Mouse (Mus musculus) cortical plate, adult 2 months (tissue): ENCODE results near the gene Lmcd1. TPM values are rescaled to one million over a fixed set of nuclear protein-coding genes. Genes with fewer than 3 reads are reported as not detected.
"Not testable (repeated sequence)": the region's sequence is repeated elsewhere in the genome, so short reads cannot be mapped to it uniquely, and the experiment has no call there.

Experiments
- H3K27ac ChIP-seq: fragments of 200-500 bp; 2 replicates; pipeline ENCODE4 v1.5.1; 2012; ENCODE audit warnings: low read length, control low read depth, inconsistent platforms; ENCODE audit not compliant: insufficient read depth
- H3K4me1 ChIP-seq: fragments of 200-500 bp; 2 replicates; pipeline ENCODE4 v1.6.1; 2011; ENCODE audit warnings: low read length; ENCODE audit not compliant: control insufficient read depth, insufficient read depth
- H3K4me3 ChIP-seq: fragments of 200-500 bp; 2 replicates; pipeline ENCODE4 v1.5.1; 2011; ENCODE audit warnings: mild to moderate bottlenecking, low read length, control low read depth; ENCODE audit not compliant: insufficient read depth
- CTCF ChIP-seq: fragments of 200-500 bp; IDR thresholded peaks from 2 replicates; pipeline ENCODE4 v1.5.1; 2011; ENCODE audit warnings: mild to moderate bottlenecking, control low read depth, low read length; ENCODE audit not compliant: insufficient read depth; ENCODE audit errors: extremely low read depth
- POLR2A ChIP-seq: fragments of 200-500 bp; IDR thresholded peaks from 2 replicates; pipeline ENCODE4 v1.6.1; 2011; ENCODE audit warnings: mild to moderate bottlenecking, low read length, control low read depth; ENCODE audit not compliant: insufficient read depth; ENCODE audit errors: extremely low read depth
- polyA plus RNA-seq: library from polyadenylated mRNA; depleted of rRNA; stranded (reverse); fragments of >200 nt; gene quantifications from 2 replicates; pipeline ENCODE4 v1.2.3, GENCODE M21; 2012; rRNA removed

Lmcd1 gene
- 8.3 and 9.3 TPM in 2 replicates for polyA plus RNA-seq

DNA sequence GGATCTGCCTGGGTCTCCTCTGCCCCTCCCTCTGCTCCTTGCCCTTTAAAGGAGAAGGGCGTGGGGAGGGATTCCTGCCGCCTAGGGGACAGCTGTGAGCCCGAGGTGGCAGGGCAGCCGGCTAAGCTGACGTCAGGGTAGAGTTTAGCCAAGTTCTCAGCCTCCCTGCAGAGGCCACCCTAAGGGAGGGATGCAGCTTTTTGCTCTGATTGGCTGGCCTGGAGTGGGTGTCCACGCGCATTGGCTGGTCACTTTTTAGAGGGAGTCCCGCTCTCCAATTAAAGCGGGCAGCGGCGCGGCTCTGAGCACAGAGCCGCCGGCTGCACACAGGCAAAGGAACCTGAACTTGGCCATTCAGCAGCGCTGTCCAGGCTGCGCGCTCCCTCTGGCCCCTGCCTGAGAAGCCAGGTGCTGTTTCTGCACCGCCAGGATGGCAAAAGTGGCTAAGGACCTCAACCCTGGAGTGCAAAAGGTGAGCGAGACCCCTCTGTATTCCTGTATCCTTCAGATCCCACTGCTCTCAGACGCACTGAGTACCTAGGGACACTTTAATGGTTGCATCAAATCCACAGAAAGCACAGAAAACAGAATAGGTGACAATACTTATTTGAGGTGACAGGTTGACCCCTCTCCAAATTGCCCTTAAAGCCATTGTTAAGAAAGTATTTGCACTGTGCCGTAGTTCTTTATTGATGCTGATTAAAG lies at the start of gene Lmcd1:
TSS of gene Lmcd1 (plus strand) at position 258 of the 705 bp plus-strand sequence.
- Histone ChIP-seq H3K27ac (no peak within 1 kb of the TSS), H3K4me3 (peak within 1 kb of the TSS; percentile 39), H3K4me1 (peaks cover 4% of the 10 kb centered on the region; the same call in 1 of the 2 replicates)
- TF ChIP-seq CTCF: no peak
- peak; percentile 52; the same call in 1 of the 2 replicates for TF ChIP-seq POLR2A

DNA sequence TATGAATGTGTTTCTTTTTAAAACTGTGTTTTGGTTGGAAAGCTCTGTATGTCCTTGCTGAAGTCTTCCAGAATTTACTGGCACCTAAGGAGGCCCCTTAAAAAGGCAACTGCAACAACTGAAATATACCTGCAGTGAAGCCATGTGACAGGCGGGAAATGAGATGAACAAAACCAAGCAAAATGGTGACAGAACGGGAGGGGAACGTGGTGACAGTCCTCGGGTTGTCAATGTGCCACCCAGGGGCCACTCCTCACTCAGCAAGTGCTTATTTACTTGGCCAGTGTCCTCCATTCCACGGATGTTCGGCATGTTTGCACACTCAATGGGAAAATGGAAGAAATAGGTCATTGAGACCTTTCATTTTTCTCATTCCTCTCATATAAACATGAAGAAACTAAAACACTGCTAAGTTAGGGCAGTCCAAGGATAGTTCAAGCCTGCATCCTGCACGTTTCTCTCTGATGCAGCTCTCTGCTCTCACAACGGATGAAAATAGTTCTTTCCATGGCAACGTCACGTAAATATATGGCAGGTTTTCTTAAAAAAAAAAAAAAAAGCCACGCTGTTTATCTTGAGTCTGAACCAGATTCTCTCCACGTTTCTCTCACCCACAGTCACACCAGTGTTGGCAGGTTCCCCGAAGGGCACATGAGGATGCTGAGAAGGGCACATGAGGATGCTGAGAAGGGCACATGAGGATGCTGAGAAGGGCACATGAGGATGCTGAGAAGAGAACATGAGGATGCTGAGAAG lies 49.5 kb upstream of the Lmcd1 start:
- Histone ChIP-seq H3K27ac (no peak overlapping the region), H3K4me3 (no peak overlapping the region), H3K4me1 (peaks cover 3% of the 10 kb centered on the region)
- TF ChIP-seq POLR2A (no peak), CTCF (no peak)

DNA sequence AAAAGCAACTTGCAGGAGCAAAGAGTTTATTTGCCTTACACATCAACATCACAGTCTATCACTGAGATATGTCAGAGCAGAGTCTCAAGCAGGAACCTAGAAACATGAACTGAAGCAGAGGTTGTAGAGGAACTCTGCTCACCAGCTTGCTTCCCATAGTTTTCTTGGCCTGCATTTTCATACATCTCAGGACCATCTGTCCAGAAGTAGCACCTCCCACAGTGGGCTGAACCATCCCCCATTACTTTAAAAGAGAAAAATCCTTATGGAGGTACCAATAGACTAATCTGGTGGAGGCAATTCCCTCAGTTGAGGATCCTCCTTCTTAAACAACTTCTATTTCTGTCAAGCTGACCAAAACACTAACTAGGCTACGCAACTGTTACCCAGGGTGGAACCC lies 36.8 kb upstream of the Lmcd1 start:
- H3K27ac ChIP-seq: no peak overlapping the region
- H3K4me1 ChIP-seq: no peaks in the 10 kb centered on the region
- H3K4me3 ChIP-seq: no peak overlapping the region
- TF ChIP-seq CTCF (no peak), POLR2A (no peak)

DNA sequence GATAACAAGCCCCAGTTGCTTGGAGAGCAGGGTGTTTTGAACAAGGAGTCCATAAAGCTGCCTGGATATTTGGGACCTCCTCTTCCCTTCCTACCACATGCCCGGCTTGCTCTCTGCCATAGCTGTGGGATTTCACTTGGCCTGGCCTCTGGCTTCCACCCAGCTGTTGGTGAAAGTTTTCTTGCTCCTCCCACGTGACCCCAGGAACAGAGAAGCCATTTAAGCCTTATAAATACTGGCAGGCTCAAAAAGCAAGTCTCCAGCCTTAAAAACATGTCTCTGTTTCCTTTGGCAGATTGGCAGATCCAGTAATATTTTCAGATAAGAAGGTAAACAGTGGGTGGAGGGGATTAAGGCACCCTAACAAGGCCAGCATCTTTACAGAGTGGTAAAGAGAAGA lies 31.3 kb upstream of the Lmcd1 start:
- Histone ChIP-seq H3K4me3 (no peak overlapping the region), H3K27ac (no peak overlapping the region), H3K4me1 (no peaks in the 10 kb centered on the region; the same call in 1 of the 2 replicates)
- TF ChIP-seq POLR2A: no peak
- no peak for TF ChIP-seq CTCF

DNA sequence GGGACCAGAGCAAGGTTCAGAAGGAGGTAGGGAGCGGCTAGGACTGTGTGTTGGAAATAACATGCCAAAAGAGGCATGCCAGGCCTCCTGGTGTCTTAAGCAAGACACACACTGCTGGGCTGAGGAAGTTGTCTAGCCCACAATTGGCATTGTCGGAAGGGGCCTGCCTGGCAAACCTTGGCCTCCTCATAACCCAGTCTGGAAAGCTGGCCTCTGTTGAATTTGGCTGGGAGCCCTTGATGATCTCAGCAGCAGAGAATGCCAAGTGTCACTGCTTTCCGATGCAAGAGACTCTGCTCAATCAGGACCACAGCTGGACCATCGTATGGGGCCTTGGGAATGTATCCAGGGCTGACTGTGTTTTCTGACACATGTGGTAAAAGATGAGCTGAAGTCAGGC lies 27.9 kb upstream of the Lmcd1 start:
- Histone ChIP-seq H3K4me1 (no peaks in the 10 kb centered on the region; the same call in 1 of the 2 replicates), H3K4me3 (no peak overlapping the region), H3K27ac (no peak overlapping the region)
- TF ChIP-seq POLR2A (no peak), CTCF (no peak)

DNA sequence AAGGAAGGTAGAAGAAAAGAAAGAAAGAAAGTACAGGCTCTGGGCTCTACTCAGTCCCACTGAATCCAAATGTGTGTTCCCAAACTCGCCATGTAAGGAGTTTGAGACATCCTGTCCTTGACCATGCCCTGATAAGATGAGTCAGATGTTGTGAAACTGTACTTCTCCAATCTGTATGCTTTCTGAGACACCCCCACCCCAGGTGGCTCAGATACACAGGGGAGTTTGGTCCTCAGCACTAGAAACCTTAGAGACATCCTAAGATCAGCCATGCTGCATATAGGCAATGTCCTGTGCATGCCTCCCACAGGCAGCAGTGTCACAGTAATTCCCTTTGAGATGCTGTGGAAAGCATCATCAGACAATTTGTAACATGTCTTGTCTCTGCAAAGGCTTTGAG lies 26.9 kb upstream of the Lmcd1 start:
- H3K27ac ChIP-seq: no peak overlapping the region
- TF ChIP-seq CTCF: no peak
- no peak for TF ChIP-seq POLR2A
- no peak overlapping the region for H3K4me3 ChIP-seq
- H3K4me1 ChIP-seq: no peaks in the 10 kb centered on the region; the same call in 1 of the 2 replicates

DNA sequence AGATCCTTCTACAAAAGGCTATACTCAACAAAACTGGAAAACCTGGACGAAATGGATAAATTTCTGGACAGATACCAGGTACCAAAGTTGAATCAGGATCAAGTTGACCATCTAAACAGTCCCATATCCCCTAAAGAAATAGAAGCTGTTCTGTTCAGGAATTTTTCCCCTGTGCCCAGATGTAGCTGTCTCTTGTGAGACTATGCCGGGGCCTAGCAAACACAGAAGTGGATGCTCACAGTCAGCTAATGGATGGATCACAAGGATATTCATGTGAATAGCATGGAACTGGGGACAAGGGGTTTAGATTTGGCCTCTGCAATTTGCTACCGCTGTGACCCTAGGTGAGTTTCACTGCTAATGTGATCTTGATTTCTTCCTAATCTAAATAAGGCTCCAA lies 19.6 kb upstream of the Lmcd1 start:
- H3K27ac ChIP-seq, H3K4me3 ChIP-seq, H3K4me1 ChIP-seq: not testable (repeated sequence)

DNA sequence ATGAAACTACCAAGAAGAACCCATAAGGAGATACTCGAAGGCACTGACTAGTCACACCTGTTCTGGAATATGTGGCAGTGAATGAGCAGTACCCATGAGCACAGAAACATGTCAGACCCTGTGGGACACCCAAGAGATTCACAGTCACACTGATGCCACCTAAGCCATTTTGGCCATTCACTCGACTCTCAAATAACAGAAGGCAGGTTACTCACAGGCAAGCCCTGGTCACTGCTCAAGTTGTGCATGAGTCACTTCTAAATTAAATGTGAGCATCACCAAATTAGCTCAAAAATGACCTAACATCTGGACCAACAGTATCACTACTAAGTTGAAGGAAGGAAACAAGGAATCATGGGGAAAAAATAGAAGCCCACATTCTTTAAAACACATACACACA lies 18.6 kb upstream of the Lmcd1 start:
- H3K27ac ChIP-seq: no peak overlapping the region
- H3K4me3 ChIP-seq: no peak overlapping the region
- no peaks in the 10 kb centered on the region for H3K4me1 ChIP-seq
- TF ChIP-seq POLR2A (no peak), CTCF (no peak)

DNA sequence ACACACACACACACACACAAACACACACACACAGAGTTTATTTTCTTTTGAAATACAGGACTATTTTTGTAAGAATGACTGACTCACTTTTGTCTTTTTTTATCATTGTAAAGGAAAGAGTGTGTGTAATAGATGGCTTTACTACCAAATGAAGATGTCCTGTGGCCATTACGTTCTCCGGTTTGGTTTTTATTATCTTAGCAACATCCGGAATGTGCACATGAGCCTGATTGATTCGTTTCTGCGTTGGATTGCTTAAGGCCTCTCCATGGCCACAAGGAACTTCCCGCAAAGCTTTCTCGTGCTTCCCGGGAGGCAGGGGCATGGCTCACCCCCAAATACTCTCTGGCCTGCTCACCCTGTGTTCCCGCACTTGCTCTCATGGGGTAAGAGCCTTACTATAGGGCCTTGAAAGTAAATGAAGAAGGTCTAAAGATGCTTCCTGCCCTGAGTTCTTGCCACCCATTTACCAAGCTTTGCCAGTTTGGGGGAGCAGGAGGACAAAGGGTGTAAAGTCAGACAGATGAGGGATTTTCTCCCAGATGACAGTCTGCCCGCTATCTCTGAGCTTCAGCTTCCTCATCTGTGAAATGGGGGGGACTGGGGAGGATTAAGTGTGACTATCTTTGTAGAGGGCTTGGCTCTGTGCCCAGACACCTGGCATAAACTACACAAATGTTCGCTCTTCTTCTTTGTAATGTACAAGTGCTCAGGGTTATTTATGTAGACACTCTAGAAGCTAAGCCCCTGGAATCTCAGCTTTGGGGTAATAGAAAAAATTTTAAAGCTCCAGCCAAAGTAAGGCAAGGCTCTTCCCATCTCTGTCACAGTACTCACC lies 18.0 kb upstream of the Lmcd1 start:
- Histone ChIP-seq H3K4me3 (no peak overlapping the region), H3K27ac (no peak overlapping the region), H3K4me1 (no peaks in the 10 kb centered on the region)
- TF ChIP-seq CTCF: no peak
- no peak for TF ChIP-seq POLR2A
